Mouse (Mus musculus) liver, embryonic 11.5 days (tissue): ENCODE results near the gene Spata31d1a. TPM values are rescaled to one million over a fixed set of nuclear protein-coding genes. Genes with fewer than 3 reads are reported as not detected.
"Not testable (repeated sequence)": the region's sequence is repeated elsewhere in the genome, so short reads cannot be mapped to it uniquely, and the experiment has no call there.

Experiments used
- ATAC-seq: fragments of 200-750 bp; cut with Nextera tagmentation; replicated peaks from 2 replicates; pipeline ENCODE4 v1.8.0; 2017; ENCODE audit warnings: moderate number of reproducible peaks, mild to moderate bottlenecking, moderate TSS enrichment, moderate library complexity; ENCODE audit not compliant: low FRiP score
- DNase-seq: peaks from one replicate; pipeline ENCODE4 v3.0.0-alpha.2; 2017; ENCODE audit warnings: low spot score
- H3K27ac ChIP-seq: fragments of 300-500 bp; sonication (generic); 2 replicates; pipeline ENCODE4 v1.5.1; 2014; ENCODE audit warnings: mild to moderate bottlenecking, low read depth, low read length, control low read depth
- H3K27me3 ChIP-seq: fragments of 300-500 bp; sonication (generic); replicated peaks from 2 replicates; pipeline ENCODE4 v1.6.1; 2014; ENCODE audit warnings: low read length, mixed read lengths; ENCODE audit not compliant: control insufficient read depth, insufficient read depth
- H3K36me3 ChIP-seq: fragments of 300-500 bp; sonication (generic); 2 replicates; pipeline ENCODE4 v1.6.1; 2014; ENCODE audit warnings: mild to moderate bottlenecking, low read length, moderate library complexity, mixed read lengths; ENCODE audit not compliant: control insufficient read depth, insufficient read depth
- H3K4me1 ChIP-seq: fragments of 300-500 bp; sonication (generic); replicated peaks from 2 replicates; pipeline ENCODE4 v1.6.1; 2014; ENCODE audit warnings: low read length, mixed read lengths; ENCODE audit not compliant: control insufficient read depth, insufficient read depth
- H3K4me2 ChIP-seq: fragments of 300-500 bp; sonication (generic); 2 replicates; pipeline ENCODE4 v1.6.1; 2014; ENCODE audit warnings: mild to moderate bottlenecking, control low read depth, moderate library complexity
- H3K4me3 ChIP-seq: fragments of 300-500 bp; sonication (generic); 2 replicates; pipeline ENCODE4 v1.5.1; 2014; ENCODE audit warnings: low read depth, low read length, control low read depth
- H3K9ac ChIP-seq: fragments of 300-500 bp; sonication (generic); 2 replicates; pipeline ENCODE4 v1.6.1; 2014; ENCODE audit warnings: low read depth, low read length, control low read depth
- H3K9me3 ChIP-seq: fragments of 300-500 bp; sonication (generic); 2 replicates; pipeline ENCODE4 v1.6.1; 2016; ENCODE audit warnings: low read length, inconsistent platforms, mixed read lengths; ENCODE audit not compliant: control insufficient read depth
- WGBS: fragments of 180-500 bp; shearing (Covaris S2); extraction: QIAGEN DNeasy Blood & Tissue Kit; methylation state at CpG from one replicate; pipeline ENCODE4 v1.1.7; 2014; 5-methylcytosine and 5-hydroxymethylcytosine counted together
- polyA plus RNA-seq: library from polyadenylated mRNA; unstranded; fragments of >200 nt; fragmentation: Nextera tagmentation; extraction: Ambion mirVana; gene quantifications from 2 replicates; pipeline ENCODE4 v1.2.1, GENCODE M21; 2014

Spata31d1a gene
- polyA plus RNA-seq, 1 experiment from 2014 or later: 0.11 TPM

DNA sequence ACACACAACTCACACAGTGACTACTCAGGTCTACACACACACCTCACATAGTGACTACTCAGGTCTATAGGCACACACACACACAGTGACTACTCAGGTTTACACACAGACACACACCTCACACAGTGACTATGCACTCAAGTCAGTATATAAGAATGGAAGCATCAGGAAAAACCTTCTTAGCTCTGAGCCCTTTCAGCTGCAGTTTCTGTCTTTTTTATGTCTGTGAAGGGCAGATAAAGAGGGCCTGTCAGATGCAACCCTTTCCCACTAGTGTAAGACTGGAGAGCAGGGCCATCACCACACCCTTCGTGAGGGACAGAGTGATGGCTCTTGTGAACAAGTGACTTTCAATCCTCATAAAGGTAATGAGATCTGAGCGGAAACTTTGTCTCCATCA lies 28.3 kb upstream of the Spata31d1a start:
- peak; percentile 87 for ATAC-seq

DNA sequence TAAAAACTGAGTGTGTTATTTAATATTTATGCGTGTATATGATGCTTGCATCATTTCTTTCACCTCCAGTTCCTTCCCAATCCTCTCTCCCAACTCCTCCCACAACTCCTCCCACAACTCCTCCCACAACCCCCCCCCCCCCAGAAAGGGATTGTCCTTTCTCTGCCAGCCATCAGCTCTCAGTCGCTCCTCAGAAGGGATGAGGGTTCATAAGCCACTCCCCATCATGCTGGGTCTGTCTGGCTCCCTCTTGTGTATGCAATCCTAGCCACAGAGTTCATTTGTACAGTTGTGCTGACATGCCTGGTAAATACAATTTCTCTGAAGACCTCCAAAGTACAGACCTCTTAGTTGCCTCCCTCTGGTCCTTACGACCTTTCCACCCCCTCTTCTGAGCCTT lies 25.1 kb upstream of the Spata31d1a start:
- ATAC-seq (peak; percentile 50), DNase-seq (no peak)
- Histone ChIP-seq H3K4me2 (no peak overlapping the region), H3K4me1 (peaks cover 36% of the 10 kb centered on the region), H3K36me3 (no peaks in the 10 kb centered on the region), H3K9me3 (no peaks in the 10 kb centered on the region), H3K27me3 (no peaks in the 10 kb centered on the region; the same call in 1 of the 2 replicates), H3K27ac (peak overlapping the region; percentile 40; the same call in 1 of the 2 replicates), H3K9ac (no peak overlapping the region), H3K4me3 (no peak overlapping the region)
- WGBS: 23% methylated on average over 3 of the region's 3 CpGs

More for the DNA sequence above, 28.3 kb upstream of the Spata31d1a start:
- Histone ChIP-seq H3K27me3 (no peaks in the 10 kb centered on the region), H3K4me1 (peaks cover 26% of the 10 kb centered on the region), H3K4me3 (no peak overlapping the region), H3K4me2 (peak overlapping the region; percentile 43), H3K27ac (peak overlapping the region; percentile 91), H3K36me3 (no peaks in the 10 kb centered on the region), H3K9ac (peak overlapping the region; percentile 59), H3K9me3 (no peaks in the 10 kb centered on the region)
- WGBS: 49% methylated on average over 2 of the region's 2 CpGs
- no peak for DNase-seq

DNA sequence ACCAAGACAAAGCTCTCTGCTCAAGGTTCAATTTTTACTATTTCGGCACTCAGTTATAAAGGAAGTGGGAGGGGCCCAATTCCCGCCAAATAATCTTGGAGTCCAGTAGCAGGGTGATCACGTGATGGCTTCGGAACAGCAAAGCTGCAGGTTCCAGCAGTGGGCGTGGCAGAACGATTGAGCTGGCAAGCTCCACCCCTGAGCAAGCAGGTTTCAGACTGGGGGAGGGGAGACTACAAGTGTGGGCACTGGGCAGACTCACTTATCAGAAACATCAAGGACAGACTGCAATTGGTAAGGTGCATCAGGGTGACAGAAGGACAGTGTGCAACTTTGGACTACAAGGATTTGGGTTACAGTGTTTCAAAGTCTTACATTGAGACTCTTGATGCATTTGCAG lies 24.2 kb upstream of the Spata31d1a start:
- 15% methylated on average over 6 of the region's 6 CpGs for WGBS
- not testable (repeated sequence) for H3K9me3 ChIP-seq, H3K4me3 ChIP-seq, DNase-seq, H3K36me3 ChIP-seq, H3K27me3 ChIP-seq, ATAC-seq
- peak overlapping the region; percentile 44 for H3K4me2 ChIP-seq
- H3K9ac ChIP-seq: 0 out of 2 replicates have a peak overlapping the region, but pooled peaks have one; percentile 26
- peaks cover 30% of the 10 kb centered on the region for H3K4me1 ChIP-seq
- peak overlapping the region; percentile 67; the same call in 1 of the 2 replicates for H3K27ac ChIP-seq

DNA sequence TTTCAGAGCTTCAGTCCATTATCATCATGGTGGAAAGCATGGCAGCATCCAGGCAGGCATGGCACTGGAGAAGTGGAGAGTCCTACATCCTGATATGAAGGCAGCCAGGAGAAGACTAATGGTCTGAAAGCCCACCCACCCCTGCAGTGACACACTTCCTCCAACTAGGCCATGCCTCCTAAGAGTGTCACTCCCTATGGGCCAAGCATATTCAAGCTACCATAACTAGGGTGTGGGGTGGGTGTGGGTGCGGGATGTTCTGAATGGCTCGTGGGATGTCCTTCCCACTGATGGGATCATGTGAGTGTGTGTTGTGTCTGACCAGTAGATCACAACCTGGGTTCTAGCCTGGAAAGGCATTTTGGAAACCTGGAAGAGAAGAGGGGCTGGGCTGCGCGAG lies 23.8 kb upstream of the Spata31d1a start:
- Histone ChIP-seq H3K4me2 (peak overlapping the region; percentile 34; the same call in 1 of the 2 replicates), H3K4me1 (peaks cover 28% of the 10 kb centered on the region), H3K9ac (no peak overlapping the region), H3K9me3 (no peaks in the 10 kb centered on the region), H3K27ac (no peak overlapping the region), H3K4me3 (no peak overlapping the region), H3K27me3 (no peaks in the 10 kb centered on the region; the same call in 1 of the 2 replicates), H3K36me3 (no peaks in the 10 kb centered on the region)
- 55% methylated on average over 2 of the region's 4 CpGs for WGBS
- ATAC-seq (no peak), DNase-seq (no peak)

DNA sequence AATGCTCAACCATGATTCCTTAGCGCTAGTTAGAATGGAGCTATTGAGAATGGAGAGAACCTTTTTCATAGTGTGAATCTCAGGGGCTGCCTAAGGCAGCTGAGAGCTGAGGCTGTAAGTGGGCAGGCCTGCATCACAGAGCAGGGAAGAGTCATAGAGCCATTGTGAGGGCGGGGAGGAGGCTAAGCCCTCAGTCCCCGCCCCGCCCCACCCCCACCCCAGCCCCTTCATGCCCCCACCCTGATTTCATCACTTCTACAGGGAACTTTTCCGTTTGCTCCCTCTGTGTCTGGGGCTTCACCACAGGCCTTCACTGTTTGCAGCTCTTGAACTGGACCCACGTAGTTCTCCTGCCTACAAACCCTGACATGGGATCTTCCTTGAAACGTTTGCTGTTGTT lies 21.5 kb upstream of the Spata31d1a start, which contains the start of gene Spata31d1d:
Spata31d1d (minus strand) TSS at position 101 of the 400 bp plus-strand sequence.
- ATAC-seq (0 out of 2 replicates have a peak, but pooled peaks have one; percentile 11), DNase-seq (no peak)
- WGBS: 30% methylated on average over 6 of the region's 7 CpGs
- no peaks in the 10 kb centered on the region for H3K9me3 ChIP-seq
- no peak within 1 kb of the TSS for H3K9ac ChIP-seq
- H3K27me3 ChIP-seq: peaks cover 8% of the 10 kb centered on the region
- no peak within 1 kb of the TSS for H3K27ac ChIP-seq
- H3K4me1 ChIP-seq: peaks cover 28% of the 10 kb centered on the region
- H3K4me3 ChIP-seq: no peak within 1 kb of the TSS
- no peak within 1 kb of the TSS for H3K4me2 ChIP-seq
- no peaks in the 10 kb centered on the region for H3K36me3 ChIP-seq

DNA sequence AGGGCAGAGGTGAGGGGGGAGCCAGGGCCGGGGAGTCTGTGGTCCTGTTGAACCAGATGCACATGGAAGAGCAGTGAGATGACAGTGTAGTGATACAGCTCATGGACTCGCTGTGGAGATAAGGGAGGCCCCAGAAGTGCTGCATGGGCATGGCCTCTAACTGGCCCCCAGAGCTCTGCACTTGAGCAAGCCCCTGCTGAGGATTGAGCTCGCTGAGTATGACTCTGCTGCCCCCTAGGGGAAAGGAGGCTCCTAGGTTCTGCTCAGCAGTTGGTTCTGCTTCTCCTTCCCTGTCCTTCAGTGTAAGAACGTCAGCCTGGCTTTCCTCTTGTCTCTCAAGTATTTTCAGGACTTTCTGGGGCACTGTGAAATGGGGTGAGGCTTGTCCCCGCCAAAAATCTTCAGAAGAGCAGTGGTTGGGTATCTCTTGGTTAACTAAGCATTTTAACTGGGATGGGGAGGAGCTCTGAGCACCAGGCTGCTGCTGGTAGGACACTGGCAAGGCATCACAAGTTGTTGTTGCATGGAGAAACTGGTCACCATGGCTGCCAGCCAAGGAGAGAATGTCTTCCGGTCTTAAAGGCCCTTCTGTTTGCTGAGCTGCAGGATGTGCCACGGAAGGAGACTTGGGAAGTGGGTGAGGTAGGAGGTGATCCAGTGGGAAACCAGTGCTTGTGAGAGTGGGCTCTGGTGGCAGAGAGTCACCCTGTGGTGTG lies 18.4 kb upstream of the Spata31d1a start:
- H3K4me3 ChIP-seq: no peak overlapping the region
- DNase-seq (peak; percentile 76), ATAC-seq (peak; percentile 84)
- peaks cover 20% of the 10 kb centered on the region for H3K4me1 ChIP-seq
- WGBS: 23% methylated on average over 7 of the region's 7 CpGs
- no peak overlapping the region for H3K27ac ChIP-seq
- no peaks in the 10 kb centered on the region for H3K9me3 ChIP-seq
- H3K36me3 ChIP-seq: no peaks in the 10 kb centered on the region
- 0 out of 2 replicates have a peak overlapping the region, but pooled peaks have one; percentile 5 for H3K4me2 ChIP-seq
- H3K9ac ChIP-seq: no peak overlapping the region
- H3K27me3 ChIP-seq: peaks cover 13% of the 10 kb centered on the region

DNA sequence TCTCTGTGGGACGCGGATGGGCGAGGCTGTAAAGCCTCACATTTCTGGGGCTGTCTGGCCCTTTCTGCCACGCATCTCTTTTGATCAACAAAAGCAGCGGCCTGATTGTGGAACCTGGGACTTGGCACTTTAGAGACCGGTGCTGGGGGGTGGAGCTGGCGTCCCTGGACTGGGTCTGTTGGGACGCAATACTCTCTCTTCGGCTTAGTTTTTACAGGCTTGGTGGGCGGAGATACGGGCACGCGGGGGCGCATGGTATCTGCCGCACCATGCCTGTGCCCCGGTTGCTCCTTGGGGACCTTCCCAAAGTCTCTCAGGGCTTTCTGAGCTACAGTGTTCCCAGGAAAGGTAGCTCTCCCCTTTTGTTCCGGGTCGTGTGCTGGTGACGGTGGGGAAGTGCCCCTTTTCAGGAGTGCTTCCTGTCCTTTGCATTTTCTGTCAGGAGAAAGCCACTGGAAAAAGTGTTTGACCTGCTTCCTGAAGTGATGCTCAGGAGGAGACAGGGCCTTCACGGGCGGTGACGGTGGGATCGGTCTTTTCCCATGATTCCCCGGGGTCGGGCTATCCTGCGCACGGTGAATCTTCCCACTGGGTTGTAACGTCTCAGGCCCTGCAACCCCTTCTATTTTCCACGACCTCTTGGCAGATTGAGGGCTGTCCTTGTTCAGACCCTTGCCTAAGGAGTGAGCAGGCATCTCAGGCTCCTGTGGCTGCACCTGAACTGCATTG lies 16.2 kb upstream of the Spata31d1a start:
- Histone ChIP-seq H3K27ac (no peak overlapping the region), H3K27me3 (peaks cover 13% of the 10 kb centered on the region), H3K4me3 (no peak overlapping the region), H3K9me3 (no peaks in the 10 kb centered on the region), H3K36me3 (no peaks in the 10 kb centered on the region), H3K4me2 (peak overlapping the region; percentile 43), H3K9ac (peak overlapping the region; percentile 21; the same call in 1 of the 2 replicates), H3K4me1 (peaks cover 16% of the 10 kb centered on the region)
- DNase-seq (no peak), ATAC-seq (no peak)
- WGBS: 25% methylated on average over 29 of the region's 29 CpGs

DNA sequence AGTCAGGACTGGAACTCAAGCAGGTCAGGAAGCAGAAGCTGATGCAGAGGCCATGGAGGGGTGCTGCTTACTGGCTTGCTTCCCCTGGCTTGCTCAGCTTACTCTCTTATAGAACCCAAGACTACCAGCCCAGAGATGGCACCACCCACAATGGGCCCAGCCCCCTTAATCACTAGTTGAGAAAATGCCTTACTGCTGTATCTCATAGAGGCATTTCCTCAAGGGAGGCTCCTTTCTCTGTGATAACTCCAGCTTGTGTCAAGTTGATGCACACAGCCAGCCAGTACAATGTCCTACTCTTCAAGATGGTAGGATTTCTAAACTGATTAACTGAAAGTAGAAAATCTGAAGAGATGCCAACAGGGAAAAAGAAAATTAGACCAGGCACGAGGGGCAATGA lies 12.0 kb upstream of the Spata31d1a start:
- not testable (repeated sequence) for DNase-seq
- H3K4me1 ChIP-seq: peaks cover 19% of the 10 kb centered on the region
- peak; percentile 53; the same call in 1 of the 2 replicates for ATAC-seq

More for the DNA sequence above, 12.0 kb upstream of the Spata31d1a start:
- 68% methylated on average over 1 of the region's 1 CpGs for WGBS
- not testable (repeated sequence) for H3K36me3 ChIP-seq, H3K9me3 ChIP-seq, H3K4me2 ChIP-seq, H3K4me3 ChIP-seq, H3K9ac ChIP-seq, H3K27ac ChIP-seq
- H3K27me3 ChIP-seq: peaks cover 10% of the 10 kb centered on the region
